Mouse (Mus musculus): ENCODE data around the gene Clasrp. TPM values are rescaled to one million over a fixed set of nuclear protein-coding genes. Genes with fewer than 3 reads are reported as not detected.
"Not testable (repeated sequence)": the region's sequence is repeated elsewhere in the genome, so short reads cannot be mapped to it uniquely, and the experiment has no call there.

The Clasrp gene
- polyA plus RNA-seq, 2 experiments = 46.5 to 174 TPM

DNA sequence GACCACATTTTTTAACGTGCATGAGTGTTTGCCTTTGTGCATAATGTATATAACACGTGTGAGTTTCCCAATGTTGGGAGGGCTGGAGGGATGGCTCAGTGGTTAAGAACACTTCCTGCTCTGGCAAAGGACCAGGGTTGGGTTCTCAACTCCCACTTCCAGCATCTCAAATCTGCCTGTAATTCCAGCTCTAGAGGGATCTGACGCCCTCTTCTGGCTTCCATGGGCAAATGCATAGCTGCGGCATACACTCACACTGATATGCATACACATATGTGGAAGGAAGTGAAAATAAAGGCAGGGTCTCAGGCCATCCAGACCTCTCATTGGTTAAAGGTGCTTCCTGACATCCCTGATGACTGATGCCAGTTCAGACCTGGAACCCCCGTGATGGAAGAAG lies 3.0 kb upstream of the Clasrp start:
- Histone ChIP-seq H3K4me1 (ENCODE audit: control insufficient read depth, insufficient read depth, low read length) (peaks cover 12% of the 10 kb centered on the region; the same call in 1 of the 2 replicates), H3K9ac (ENCODE audit: low read depth, low read length, severe bottlenecking) (no peak overlapping the region), H3K4me3 (replicated peaks; ENCODE audit: low read length) (no peak overlapping the region), H3K27me3 (ENCODE audit: control insufficient read depth, insufficient read depth, low read length) (no peaks in the 10 kb centered on the region), H3K9me3 (ENCODE audit: control insufficient read depth, low read length) (no peaks in the 10 kb centered on the region), H3K4me2 (replicated peaks; ENCODE audit: low read depth, low read length, severe bottlenecking) (no peak overlapping the region), H3K27ac (replicated peaks; ENCODE audit: low read depth, low read length) (no peak overlapping the region), H3K36me3 (ENCODE audit: control insufficient read depth, insufficient read depth, low read length) (peaks cover 9% of the 10 kb centered on the region)
- TF ChIP-seq POLR2A (IDR thresholded peaks at IDR 0.05; ENCODE audit: borderline replicate concordance, extremely low read depth, insufficient read depth, insufficient read length) = no peak
- 89% methylated on average over 5 of the region's 5 CpGs for WGBS
- ATAC-seq (ENCODE audit: low FRiP score, low read depth) (no peak), DNase-seq (ENCODE audit: low spot score) (no peak)

DNA sequence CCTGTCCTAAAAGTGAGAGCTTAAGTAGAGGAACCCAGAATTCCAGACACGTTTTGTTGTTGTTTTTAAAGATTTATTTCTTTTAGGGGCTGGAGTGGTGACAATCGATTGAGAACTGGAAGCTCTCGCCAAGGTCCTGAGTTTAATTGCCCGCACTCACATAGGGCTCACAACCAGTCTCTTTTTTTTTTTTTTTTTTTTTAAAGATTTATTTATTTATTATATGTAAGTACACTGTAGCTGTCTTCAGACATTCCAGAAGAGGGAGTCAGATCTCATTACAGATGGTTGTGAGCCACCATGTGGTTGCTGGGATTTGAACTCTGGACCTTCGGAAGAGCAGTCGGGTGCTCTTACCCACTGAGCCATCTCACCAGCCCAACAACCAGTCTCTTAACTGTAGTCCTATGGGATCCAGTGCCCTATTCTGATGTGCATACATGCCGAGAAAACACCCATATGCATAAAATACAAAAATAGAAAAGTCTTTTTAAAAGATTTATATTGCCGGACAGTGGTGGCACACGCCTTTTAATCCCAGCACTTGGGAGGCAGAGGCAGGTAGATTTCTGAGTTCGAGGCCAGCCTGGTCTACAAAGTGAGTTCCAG lies 424 bp upstream of the Clasrp start:
- 56% methylated on average over 10 of the region's 10 CpGs for WGBS
- H3K4me1 ChIP-seq (ENCODE audit: control insufficient read depth, insufficient read depth, low read length) = peaks cover 12% of the 10 kb centered on the region; the same call in 1 of the 2 replicates
- H3K4me3 ChIP-seq (replicated peaks; ENCODE audit: low read length) = peak overlapping the region; percentile 92
- H3K9ac ChIP-seq (ENCODE audit: low read depth, low read length, severe bottlenecking) = 0 out of 2 replicates have a peak overlapping the region, but pooled peaks have one; percentile 95
- not testable (repeated sequence) for DNase-seq (ENCODE audit: low spot score); H3K9me3 ChIP-seq (ENCODE audit: control insufficient read depth, low read length); H3K27me3 ChIP-seq (ENCODE audit: control insufficient read depth, insufficient read depth, low read length); ATAC-seq (ENCODE audit: low FRiP score, low read depth)
- peaks cover 31% of the 10 kb centered on the region for H3K36me3 ChIP-seq (ENCODE audit: control insufficient read depth, insufficient read depth, low read length)
- peak overlapping the region; percentile 73; the same call in 1 of the 2 replicates for H3K4me2 ChIP-seq (replicated peaks; ENCODE audit: low read depth, low read length, severe bottlenecking)
- H3K27ac ChIP-seq (replicated peaks; ENCODE audit: low read depth, low read length) = peak overlapping the region; percentile 59; the same call in 1 of the 2 replicates

DNA sequence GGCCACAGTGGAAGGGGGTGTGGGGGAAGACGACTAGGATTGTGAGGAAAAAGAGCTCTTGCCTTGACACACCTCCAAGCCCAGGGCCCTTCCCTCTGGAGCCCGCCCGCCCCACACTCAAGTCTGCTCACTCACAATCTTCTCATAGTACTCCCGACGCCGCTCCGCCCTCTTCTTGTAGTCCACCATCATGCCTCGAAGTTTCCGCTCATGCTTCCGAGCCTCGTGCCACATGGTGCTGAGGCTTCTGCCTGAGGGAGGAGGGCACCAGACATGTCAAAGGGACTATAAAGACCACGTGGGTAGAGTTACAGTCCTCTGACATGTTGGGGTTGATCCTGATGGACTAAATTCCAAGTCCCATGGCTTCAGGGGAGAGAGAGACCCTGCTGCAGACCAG lies 1.2 kb downstream of the Clasrp start:
- no peak for DNase-seq (ENCODE audit: low spot score)
- peak overlapping the region; percentile 92 for H3K4me3 ChIP-seq (replicated peaks; ENCODE audit: low read length)
- no peak for ATAC-seq (ENCODE audit: low FRiP score, low read depth)
- no peaks in the 10 kb centered on the region for H3K27me3 ChIP-seq (ENCODE audit: control insufficient read depth, insufficient read depth, low read length)
- TF ChIP-seq POLR2A (IDR thresholded peaks at IDR 0.05; ENCODE audit: borderline replicate concordance, extremely low read depth, insufficient read depth, insufficient read length) = no peak
- WGBS = 81% methylated on average over 12 of the region's 12 CpGs
- peaks cover 12% of the 10 kb centered on the region; the same call in 1 of the 2 replicates for H3K4me1 ChIP-seq (ENCODE audit: control insufficient read depth, insufficient read depth, low read length)
- H3K36me3 ChIP-seq (ENCODE audit: control insufficient read depth, insufficient read depth, low read length) = peaks cover 47% of the 10 kb centered on the region
- H3K9ac ChIP-seq (ENCODE audit: low read depth, low read length, severe bottlenecking) = peak overlapping the region; percentile 95
- H3K27ac ChIP-seq (replicated peaks; ENCODE audit: low read depth, low read length) = no peak overlapping the region
- peak overlapping the region; percentile 73 for H3K4me2 ChIP-seq (replicated peaks; ENCODE audit: low read depth, low read length, severe bottlenecking)
- no peaks in the 10 kb centered on the region for H3K9me3 ChIP-seq (ENCODE audit: control insufficient read depth, low read length)

DNA sequence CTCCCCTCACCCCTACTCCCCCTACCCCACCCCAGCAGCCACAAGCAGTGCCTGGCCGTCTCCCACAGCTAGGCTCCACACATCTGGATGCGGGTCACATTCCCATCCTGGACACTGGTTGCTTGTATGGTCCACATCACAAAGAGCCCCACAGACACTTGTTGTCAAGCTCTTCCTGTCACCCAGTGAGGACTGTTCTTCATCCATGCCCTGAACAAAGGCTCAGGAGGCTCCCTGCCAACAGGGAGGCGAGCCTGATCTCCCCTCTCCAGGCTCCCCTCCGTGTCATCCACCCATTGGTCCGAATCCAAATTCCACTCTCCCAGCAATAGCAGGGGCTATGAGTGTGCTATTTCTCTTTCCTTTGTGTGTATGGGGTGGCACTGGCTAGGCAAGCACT lies 3.7 kb downstream of the Clasrp start:
- Histone ChIP-seq H3K27ac (replicated peaks; ENCODE audit: low read depth, low read length) (no peak overlapping the region), H3K9me3 (ENCODE audit: control insufficient read depth, low read length) (no peaks in the 10 kb centered on the region), H3K4me2 (replicated peaks; ENCODE audit: low read depth, low read length, severe bottlenecking) (no peak overlapping the region), H3K4me3 (replicated peaks; ENCODE audit: low read length) (no peak overlapping the region), H3K36me3 (ENCODE audit: control insufficient read depth, insufficient read depth, low read length) (peaks cover 71% of the 10 kb centered on the region), H3K27me3 (ENCODE audit: control insufficient read depth, insufficient read depth, low read length) (no peaks in the 10 kb centered on the region), H3K9ac (ENCODE audit: low read depth, low read length, severe bottlenecking) (no peak overlapping the region), H3K4me1 (ENCODE audit: control insufficient read depth, insufficient read depth, low read length) (peaks cover 12% of the 10 kb centered on the region; the same call in 1 of the 2 replicates)
- DNase-seq (ENCODE audit: low spot score) (no peak), ATAC-seq (ENCODE audit: low FRiP score, low read depth) (no peak)
- WGBS = 74% methylated on average over 5 of the region's 5 CpGs
- no peak for TF ChIP-seq POLR2A (IDR thresholded peaks at IDR 0.05; ENCODE audit: borderline replicate concordance, extremely low read depth, insufficient read depth, insufficient read length)

DNA sequence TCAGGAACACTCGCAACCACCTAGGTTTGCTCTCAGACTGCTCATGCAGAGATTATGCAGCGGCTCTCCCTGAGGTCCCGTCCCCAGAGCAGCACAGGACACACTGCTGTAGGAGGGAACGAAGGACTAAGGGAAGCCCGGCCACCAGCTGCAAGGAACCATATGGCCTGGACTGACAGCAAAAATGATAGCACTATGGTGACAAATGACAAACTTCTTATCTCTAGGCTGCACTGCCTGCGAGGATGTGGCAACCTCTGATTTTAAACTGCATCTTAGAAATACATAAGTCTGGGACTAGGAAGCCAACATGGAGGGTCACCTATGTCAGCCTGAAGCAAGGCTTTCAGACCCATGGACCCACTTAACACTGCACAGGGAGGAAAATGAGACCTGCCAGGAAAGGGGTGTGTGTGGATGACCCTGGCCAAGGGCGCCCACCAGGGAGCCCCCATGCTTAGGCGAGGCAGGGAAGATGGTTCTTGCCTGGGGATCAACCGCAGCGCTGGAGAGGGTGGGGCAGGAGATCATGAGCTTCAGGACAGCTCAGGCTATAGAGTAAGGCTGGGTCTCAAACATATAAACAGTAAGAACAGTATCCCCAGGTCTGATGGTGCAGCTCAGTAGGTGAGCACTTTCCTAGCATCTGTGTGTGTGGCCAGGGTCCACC lies 11.1 kb downstream of the Clasrp start:
- ATAC-seq (ENCODE audit: low FRiP score, low read depth) (no peak), DNase-seq (ENCODE audit: low spot score) (no peak)
- 87% methylated on average over 10 of the region's 10 CpGs for WGBS
- no peaks in the 10 kb centered on the region for H3K4me1 ChIP-seq (ENCODE audit: control insufficient read depth, insufficient read depth, low read length)
- no peak overlapping the region for H3K4me2 ChIP-seq (replicated peaks; ENCODE audit: low read depth, low read length, severe bottlenecking)
- peaks cover 98% of the 10 kb centered on the region for H3K36me3 ChIP-seq (ENCODE audit: control insufficient read depth, insufficient read depth, low read length)
- no peak overlapping the region for H3K27ac ChIP-seq (replicated peaks; ENCODE audit: low read depth, low read length)
- H3K27me3 ChIP-seq (ENCODE audit: control insufficient read depth, insufficient read depth, low read length) = no peaks in the 10 kb centered on the region
- H3K9ac ChIP-seq (ENCODE audit: low read depth, low read length, severe bottlenecking) = no peak overlapping the region
- H3K9me3 ChIP-seq (ENCODE audit: control insufficient read depth, low read length) = no peaks in the 10 kb centered on the region
- no peak overlapping the region for H3K4me3 ChIP-seq (replicated peaks; ENCODE audit: low read length)
- TF ChIP-seq POLR2A (IDR thresholded peaks at IDR 0.05; ENCODE audit: borderline replicate concordance, extremely low read depth, insufficient read depth, insufficient read length) = no peak
